11 mouse cellular contexts compared by ENCODE assay signal in the genomic region with DNA sequence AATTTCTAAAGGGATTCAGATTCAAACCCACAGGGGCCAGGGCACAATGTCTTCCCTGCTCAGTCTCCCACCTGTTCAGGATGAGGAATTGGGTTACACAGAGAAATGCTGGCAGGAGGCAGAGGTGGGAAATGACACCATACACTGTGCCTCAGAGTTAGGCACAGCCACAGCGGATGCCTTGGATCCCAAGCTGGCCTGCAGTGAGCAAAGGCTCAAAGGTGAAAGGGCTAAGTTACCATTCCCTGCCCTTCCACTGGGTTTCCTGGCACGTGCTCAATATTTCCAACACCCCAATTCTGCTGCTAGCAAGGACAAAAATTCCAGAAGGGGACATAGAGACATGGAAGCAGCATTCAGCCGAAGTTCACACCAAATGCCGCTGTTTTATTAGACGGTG. TPM values are rescaled to one million over a fixed set of nuclear protein-coding genes. Genes with fewer than 3 reads are reported as not detected.
DNase-seq lines count a peak whose midpoint lies in the region; ATAC-seq lines count a peak whose summit lies in the region.
"Had no signal": no experiment of that assay in that cellular context is flagged by ENCODE, and none has a peak within 500 bp of the region (broad histone marks: within the 10 kb centered on the region; RNA-seq: fewer than 3 reads in every experiment).

No protein-coding gene starts in this region.

- WGBS in embryonic facial prominence, embryonic 12.5 days, result 55% methylated on average over 5 of the region's 5 CpGs
- 66% methylated on average over 5 of the region's 5 CpGs for WGBS in midbrain, embryonic 12.5 days

- no peaks in the 10 kb centered on the region for H3K27me3 ChIP-seq in embryonic facial prominence, embryonic 12.5 days
- no peaks in the 10 kb centered on the region for H3K27me3 ChIP-seq in midbrain, embryonic 12.5 days
- H3K27me3 ChIP-seq: liver, embryonic 13.5 days had no signal

- peak; percentile 58 to 63 for DNase-seq in kidney, adult 8-10 months
- no peak for DNase-seq in kidney, adult 11 months
- no peak for DNase-seq in left cerebral cortex, postnatal 10 days (ENCODE audit: extremely low spot score in 1 of 2, low spot score in 2 of 2)
- no peak for DNase-seq in cerebellum, adult 8-10 months
- DNase-seq: liver, embryonic 13.5 days; spleen, adult 18-20 months had no signal

- H3K4me2 ChIP-seq in embryonic facial prominence, embryonic 12.5 days (replicated peaks), result no peak overlapping the region
- H3K4me2 ChIP-seq in midbrain, embryonic 12.5 days (replicated peaks), result no peak overlapping the region
- H3K4me2 ChIP-seq: liver, embryonic 13.5 days had no signal

- no peak for ATAC-seq in embryonic facial prominence, embryonic 12.5 days (ENCODE audit: insufficient number of reproducible peaks, insufficient read depth, low FRiP score, low TSS enrichment)
- ATAC-seq in midbrain, embryonic 12.5 days (ENCODE audit: low FRiP score, low read depth), result no peak
- ATAC-seq: inflammation-experienced regulatory T-cells, adult 6 months had no signal

- H3K9me3 ChIP-seq in embryonic facial prominence, embryonic 12.5 days, result no peaks in the 10 kb centered on the region
- no peaks in the 10 kb centered on the region for H3K9me3 ChIP-seq in midbrain, embryonic 12.5 days
- H3K9me3 ChIP-seq: liver, embryonic 13.5 days had no signal

- H3K9ac ChIP-seq in embryonic facial prominence, embryonic 12.5 days, result 0 out of 2 replicates have a peak overlapping the region, but pooled peaks have one; percentile 24
- H3K9ac ChIP-seq in midbrain, embryonic 12.5 days (replicated peaks), result no peak overlapping the region
- H3K9ac ChIP-seq: liver, embryonic 13.5 days had no signal

- H3K4me3 ChIP-seq in brown adipose tissue, adult 24 weeks (ENCODE audit: insufficient read depth, low read depth, low read length), result no peak overlapping the region
- no peak overlapping the region for H3K4me3 ChIP-seq in embryonic facial prominence, embryonic 12.5 days
- H3K4me3 ChIP-seq in midbrain, embryonic 12.5 days, result no peak overlapping the region
- H3K4me3 ChIP-seq: liver, embryonic 13.5 days; myocyte had no signal

- intact Hi-C loops in left cerebral cortex, postnatal 10 days (cut with DNase I), result no loop called here

- peak overlapping the region; percentile 35 for H3K27ac ChIP-seq in brown adipose tissue, adult 24 weeks (replicated peaks; ENCODE audit: low read depth, low read length)
- H3K27ac ChIP-seq in embryonic facial prominence, embryonic 12.5 days, result peak overlapping the region; percentile 69; the same call in 1 of the 2 replicates
- peak overlapping the region; percentile 62; the same call in 1 of the 2 replicates for H3K27ac ChIP-seq in midbrain, embryonic 12.5 days (replicated peaks)
- H3K27ac ChIP-seq: liver, embryonic 13.5 days had no signal

- H3K36me3 ChIP-seq in embryonic facial prominence, embryonic 12.5 days, result 0 out of 2 replicates have a peak, but pooled peaks cover 17% of the 10 kb centered on the region
- 0 out of 2 replicates have a peak, but pooled peaks cover 3% of the 10 kb centered on the region for H3K36me3 ChIP-seq in midbrain, embryonic 12.5 days
- H3K36me3 ChIP-seq: liver, embryonic 13.5 days had no signal

- peaks cover 23% of the 10 kb centered on the region for H3K4me1 ChIP-seq in brown adipose tissue, adult 24 weeks (ENCODE audit: control insufficient read depth, insufficient read depth, insufficient read length, low read length)
- peaks cover 59% of the 10 kb centered on the region for H3K4me1 ChIP-seq in embryonic facial prominence, embryonic 12.5 days
- H3K4me1 ChIP-seq in midbrain, embryonic 12.5 days, result peaks cover 42% of the 10 kb centered on the region

RNA-seq across cellular contexts. Expression of a gene that starts 20.3 kb away (rescaled TPM):
- polyA plus RNA-seq in brown adipose tissue, adult 24 weeks (2012; ENCODE audit: insufficient read depth, insufficient read length, missing spikeins), result 9.6 and 11.2 TPM in 2 replicates
- 10.7 and 11.6 TPM in 2 replicates for polyA plus RNA-seq in embryonic facial prominence, embryonic 12.5 days (2016; fragmentation: Nextera tagmentation; extraction: Ambion mirVana)
- 10.0 and 10.3 TPM in 2 replicates for polyA plus RNA-seq in midbrain, embryonic 12.5 days (2016; fragmentation: Nextera tagmentation; extraction: Ambion mirVana)
- total RNA-seq in left cerebral cortex, postnatal 10 days (2021), result 10 to 100 TPM; 21.4 to 22.4 TPM

Comparison
In these comparisons a context has a peak if more than half of its experiments do, and no peak if none do; other contexts are left out.
1. DNase-seq: peak in kidney, adult 8-10 months (2 of 2); none in kidney, adult 11 months (single experiment), left cerebral cortex, postnatal 10 days (0 of 2) and cerebellum, adult 8-10 months (single experiment).
2. Peak in every context shown above with its lines, with median percentiles within 50 percentile points of each other: H3K27ac ChIP-seq.